In genomic region chr8:11486142-11486541, GRCm38 (mm10) we compare ENCODE assay signal across 9 mouse cellular contexts. TPM values are rescaled to one million over a fixed set of nuclear protein-coding genes. Genes with fewer than 3 reads are reported as not detected.
DNase-seq lines count a peak whose midpoint lies in the region; ATAC-seq and TF ChIP-seq lines count a peak whose summit lies in the region.
"Had no signal": no experiment of that assay in that cellular context is flagged by ENCODE, and none has a peak within 500 bp of the region (broad histone marks: within the 10 kb centered on the region; RNA-seq: fewer than 3 reads in every experiment).

No protein-coding gene starts in this region.

- no peak overlapping the region for H3K27ac ChIP-seq in small intestine, adult 2 months (ENCODE audit: insufficient read depth, low read depth, low read length)
- H3K27ac ChIP-seq: limb, embryonic 15.5 days had no signal

- no peak overlapping the region for H3K4me3 ChIP-seq in small intestine, adult 2 months (ENCODE audit: low read depth, low read length)
- H3K4me3 ChIP-seq: limb, embryonic 15.5 days had no signal

- H3K36me3 ChIP-seq in small intestine, adult 2 months (ENCODE audit: control insufficient read depth, insufficient read depth, low read length), result no peaks in the 10 kb centered on the region
- H3K36me3 ChIP-seq: limb, embryonic 15.5 days had no signal

- TF ChIP-seq POLR2A in small intestine, adult 2 months (IDR thresholded peaks at IDR 0.05; ENCODE audit: low read depth, low read length), result no peak

- 0 out of 2 replicates have a peak, but pooled peaks have one; percentile 36 for ATAC-seq in cerebellum, adult (ENCODE audit: insufficient number of reproducible peaks, low FRiP score, low TSS enrichment)
- ATAC-seq in activated CD4-positive, CD25-positive, alpha-beta regulatory T cell, adult 4 months, result peak; percentile 52

- WGBS in small intestine, adult 2 months, result 8% methylated on average over 7 of the region's 7 CpGs

- H3K27me3 ChIP-seq in small intestine, adult 2 months (ENCODE audit: control insufficient read depth, insufficient read depth, low read length), result no peaks in the 10 kb centered on the region

- intact Hi-C loops in heart, postnatal 14 days (cut with DNase I), result loop anchor here (1.0 to 2.0 kb wide), 3 partner anchors 17 to 63 kb away; no protein-coding TSS in a partner anchor

- peak; percentile 88; the same call in 1 of the 2 replicates for TF ChIP-seq CTCF in small intestine, adult 2 months (IDR thresholded peaks at IDR 0.05; ENCODE audit: extremely low read depth, insufficient read length, insufficient replicate concordance, low read depth, low read length)

- H3K4me1 ChIP-seq in small intestine, adult 2 months (ENCODE audit: control insufficient read depth, insufficient read depth, insufficient read length, low read length), result peaks cover 7% of the 10 kb centered on the region; the same call in 1 of the 2 replicates
- H3K4me1 ChIP-seq: limb, embryonic 15.5 days had no signal

- no peak for DNase-seq in cerebellum, adult 11-12 months
- DNase-seq in embryo, embryonic 10.5 days (ENCODE audit: low spot score), result peak; percentile 83
- DNase-seq in heart, postnatal 14 days, result peak; percentile 80 to 90
- peak; percentile 38 for DNase-seq in layer of hippocampus, adult 9-11 months
- DNase-seq in lung, postnatal 36 days, result peak; percentile 88

RNA-seq across cellular contexts. Expression of gene Rab20, which starts 7.6 kb away (rescaled TPM):
- polyA plus RNA-seq in activated CD4-positive, CD25-positive, alpha-beta regulatory T cell, adult 4 months (2017; shearing (Covaris generic)), result 1 to 10 TPM; 7.8 to 8.7 TPM
- 10 to 100 TPM; 18.5 to 20.2 TPM for total RNA-seq in heart, postnatal 14 days (2021)
- 18.6 and 43.3 TPM in 2 replicates for polyA plus RNA-seq in small intestine, adult 2 months (2012; rRNA removed)

RNA-seq across cellular contexts. Expression of gene Naxd, which starts 11.2 kb away (rescaled TPM):
- 10 to 100 TPM; 46.7 to 61.4 TPM for polyA plus RNA-seq in activated CD4-positive, CD25-positive, alpha-beta regulatory T cell, adult 4 months (2017; shearing (Covaris generic))
- 10 to 100 TPM; 33.2 to 33.3 TPM for total RNA-seq in heart, postnatal 14 days (2021)
- polyA plus RNA-seq in small intestine, adult 2 months (2012; rRNA removed), result 64.9 and 81.1 TPM in 2 replicates
